Comparison of ENCODE assay signal across 30 mouse cellular contexts in genomic region chr14:20637818-20638574, GRCm38 (mm10). TPM values are rescaled to one million over a fixed set of nuclear protein-coding genes. Genes with fewer than 3 reads are reported as not detected.
"Had no signal": no experiment of that assay in that cellular context is flagged by ENCODE, and none has a peak within 500 bp of the region (broad histone marks: within the 10 kb centered on the region; RNA-seq: fewer than 3 reads in every experiment).

No protein-coding gene starts in this region.

- H3K36me3 ChIP-seq: heart, embryonic 13.5 days; heart, embryonic 15.5 days; hindbrain, embryonic 12.5 days; intestine, embryonic 15.5 days; limb, embryonic 12.5 days had no signal

- H3K27ac ChIP-seq: gastrocnemius, adult 2 months; heart, adult 2 months; heart, embryonic 13.5 days; heart, embryonic 15.5 days; hindbrain, embryonic 10.5 days; hindbrain, embryonic 12.5 days; hindbrain, embryonic 14.5 days; intestine, embryonic 15.5 days; layer of hippocampus, adult 2 months; left cerebral cortex, adult 2 months; limb, embryonic 10.5 days; limb, embryonic 12.5 days; liver, embryonic 14.5 days had no signal

- H3K27me3 ChIP-seq: heart, embryonic 13.5 days; heart, embryonic 15.5 days; hindbrain, embryonic 12.5 days; intestine, embryonic 15.5 days; limb, embryonic 12.5 days had no signal

- DNase-seq: gastrocnemius, adult 2 months; gastrocnemius, postnatal 10 days; gastrocnemius, postnatal 25 days; heart, adult 2 months; heart, postnatal 4 days; kidney, adult 2 months; kidney, adult 9 months; kidney, postnatal 10 days; kidney, postnatal 25 days; kidney, postnatal 4 days; liver had no signal

- H3K9ac ChIP-seq: heart, embryonic 13.5 days; heart, embryonic 15.5 days; hindbrain, embryonic 12.5 days; hindbrain, embryonic 14.5 days; intestine, embryonic 15.5 days; limb, embryonic 12.5 days; liver, embryonic 14.5 days had no signal

- H3K4me3 ChIP-seq: gastrocnemius, adult 2 months; heart, adult 2 months; heart, embryonic 13.5 days; heart, embryonic 15.5 days; hindbrain, embryonic 10.5 days; hindbrain, embryonic 12.5 days; intestine, embryonic 15.5 days; layer of hippocampus, adult 2 months; left cerebral cortex, adult 2 months; limb, embryonic 10.5 days; limb, embryonic 12.5 days had no signal

- H3K9me3 ChIP-seq: heart, embryonic 13.5 days; heart, embryonic 15.5 days; hindbrain, embryonic 10.5 days; hindbrain, embryonic 12.5 days; intestine, embryonic 15.5 days; limb, embryonic 10.5 days; limb, embryonic 12.5 days had no signal

- H3K4me2 ChIP-seq: heart, embryonic 11.5 days; heart, embryonic 13.5 days; heart, embryonic 15.5 days; hindbrain, embryonic 12.5 days; hindbrain, embryonic 14.5 days; intestine, embryonic 15.5 days; limb, embryonic 12.5 days had no signal

- ATAC-seq: hindbrain, embryonic 16.5 days; inflammation-experienced regulatory T-cells, adult 6 months; intestine, embryonic 15.5 days; intestine, postnatal 0 days had no signal

RNA-seq across cellular contexts. Expression of gene Myoz1, which starts 18.3 kb away (rescaled TPM):
- total RNA-seq: granulocyte monocyte progenitor cell, adult 5-6 weeks; layer of hippocampus, adult 2 months; layer of hippocampus, postnatal 25 days; left cerebral cortex, adult 2 months; left cerebral cortex, postnatal 14 days; left cerebral cortex, postnatal 36 days had no signal
- polyA plus RNA-seq: hindbrain, embryonic 14.5 days; inflammation-experienced regulatory T-cells, adult 6 months; intestine, postnatal 0 days had no signal

RNA-seq across cellular contexts. Expression of gene Synpo2l, which starts 30.2 kb away (rescaled TPM):
- polyA plus RNA-seq: inflammation-experienced regulatory T-cells, adult 6 months had no signal
